Mouse (Mus musculus) lung, adult 18-20 months (tissue): ENCODE measurements around the gene Lsm11.
"Not testable (repeated sequence)": the region's sequence is repeated elsewhere in the genome, so short reads cannot be mapped to it uniquely, and the experiment has no call there.

ENCODE experiments used
- DNase-seq, 2 experiments: peaks; one replicate each; pipeline ENCODE4 v3.0.0; 2022; ENCODE audit warnings: mixed read lengths in 2 of 2

Lsm11 gene

DNA sequence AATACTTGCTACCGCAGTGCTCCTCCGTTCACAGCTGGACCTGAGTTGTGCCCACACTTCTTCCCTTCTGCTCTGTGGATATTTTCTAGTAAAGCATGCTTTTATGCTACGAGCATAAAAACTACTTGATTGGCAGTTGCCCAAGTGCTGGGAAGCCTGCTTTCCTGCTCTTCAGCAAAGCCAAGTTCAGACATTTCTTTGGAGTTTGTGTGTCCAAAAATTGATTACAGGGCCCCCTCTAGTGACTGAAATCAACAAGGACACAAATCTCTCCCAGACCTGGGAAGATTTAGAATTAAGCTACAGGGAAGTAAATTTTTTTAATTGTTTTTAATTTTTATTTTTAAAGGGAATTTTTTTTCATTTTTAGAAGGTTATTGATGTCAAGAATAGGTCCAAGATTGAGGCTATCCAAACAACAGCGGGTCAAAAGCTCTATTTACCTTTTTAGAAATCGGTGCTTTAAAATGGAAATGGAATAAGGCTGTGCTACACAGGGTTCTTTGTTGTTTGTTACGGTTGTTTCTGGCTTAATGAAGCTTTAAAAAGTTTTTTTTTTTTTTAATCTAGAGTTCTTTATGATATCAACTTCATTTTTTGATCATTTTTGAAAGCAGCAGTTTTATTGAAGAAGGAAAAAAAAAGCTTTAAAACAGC lies 63.6 kb downstream of the Lsm11 start:
- DNase-seq = peak; percentile 11 to 51

DNA sequence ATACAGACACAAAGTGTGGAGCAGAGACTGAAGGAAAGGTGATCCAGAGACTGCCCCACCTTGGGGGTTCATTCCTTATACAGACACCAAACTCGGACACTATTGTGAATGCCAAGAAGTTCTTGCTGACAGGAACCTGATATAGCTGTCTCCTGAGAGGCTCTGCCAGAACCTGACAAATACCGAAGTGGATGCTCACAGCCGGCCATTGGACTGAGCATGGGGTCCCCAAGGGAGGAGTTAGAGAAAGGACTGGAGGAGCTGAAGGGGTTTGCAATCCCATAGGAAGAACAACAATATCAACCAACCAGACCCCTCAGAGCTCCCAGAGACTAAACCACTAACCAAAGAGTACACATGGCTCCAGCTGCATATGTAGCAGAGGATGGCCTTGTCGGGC lies 65.4 kb downstream of the Lsm11 start:
- DNase-seq = not testable (repeated sequence)
